ENCODE assay signal across 12 mouse cellular contexts in the genomic region with DNA sequence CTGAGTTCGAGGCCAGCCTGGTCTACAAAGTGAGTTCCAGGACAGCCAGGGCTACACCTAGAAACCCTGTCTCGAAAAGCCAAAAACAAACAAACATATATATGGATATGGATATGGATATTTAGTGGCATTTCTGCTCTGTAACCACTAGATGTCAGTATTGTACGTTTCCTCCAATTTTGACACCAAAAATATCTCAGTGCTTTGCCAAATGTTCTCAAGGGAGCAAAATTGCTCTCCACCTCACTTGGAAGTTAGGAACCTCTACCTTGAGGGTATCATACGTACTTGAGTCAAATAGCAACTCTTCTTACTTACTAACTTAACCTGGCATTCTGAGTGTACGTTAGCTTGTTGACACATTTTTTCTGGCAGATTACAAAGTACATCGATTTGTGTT. TPM values are rescaled to one million over a fixed set of nuclear protein-coding genes. Genes with fewer than 3 reads are reported as not detected.
A peak's percentile ranks its signal among the peaks of the same experiment; 100 is the strongest.
DNase-seq lines count a peak whose midpoint lies in the region; ATAC-seq and TF ChIP-seq lines count a peak whose summit lies in the region.
"Had no signal": no experiment of that assay in that cellular context is flagged by ENCODE, and none has a peak within 500 bp of the region (broad histone marks: within the 10 kb centered on the region; RNA-seq: fewer than 3 reads in every experiment).

No protein-coding gene starts in this region.

- no peak for TF ChIP-seq EP300 in CH12.LX (IDR thresholded peaks at IDR 0.05; ENCODE audit: low read length)

- no peak overlapping the region for H3K4me2 ChIP-seq in CH12.LX (ENCODE audit: insufficient read depth, low read depth, poor library complexity, severe bottlenecking)
- no peak overlapping the region for H3K4me2 ChIP-seq in embryonic facial prominence, embryonic 14.5 days (ENCODE audit: low read depth, low read length)

- no peak for TF ChIP-seq POLR2A in kidney, adult 2 months (IDR thresholded peaks at IDR 0.05; ENCODE audit: low read depth, low read length)
- TF ChIP-seq POLR2A in CH12.LX (IDR thresholded peaks at IDR 0.05; ENCODE audit: low read depth, low read length): no peak

- no peak for ATAC-seq in embryonic facial prominence, embryonic 14.5 days (ENCODE audit: low read depth)

- dilution Hi-C loops in CH12.LX (cut with MboI; ENCODE audit: extremely low pct_ligation_motif_present, extremely low pct_unique_long_range_greater_than_20kb, low sequenced_read_pairs): no loop called here

- H3K27me3 ChIP-seq in kidney, adult 2 months (replicated peaks; ENCODE audit: control insufficient read depth, insufficient read depth, low read length): no peaks in the 10 kb centered on the region
- no peaks in the 10 kb centered on the region for H3K27me3 ChIP-seq in CH12.LX (replicated peaks)
- no peaks in the 10 kb centered on the region for H3K27me3 ChIP-seq in embryonic facial prominence, embryonic 14.5 days (replicated peaks; ENCODE audit: control insufficient read depth, insufficient read depth, low read length)

- 0 out of 2 replicates have a peak, but pooled peaks have one; percentile 19 for TF ChIP-seq CTCF in kidney, adult 2 months (conservative IDR thresholded peaks at IDR 0.05; ENCODE audit: insufficient read depth, insufficient read length, low read depth, low read length)
- peak; percentile 46 to 64; a peak in 3 of 4 replicates for TF ChIP-seq CTCF in CH12.LX (conservative IDR thresholded peaks at IDR 0.05 in 1 of 2, IDR thresholded peaks at IDR 0.05 in 1 of 2; ENCODE audit: low read depth in 2 of 2, low read length in 2 of 2)

- TF ChIP-seq RAD21 in CH12.LX (IDR thresholded peaks at IDR 0.05; ENCODE audit: low read depth, low read length): peak; percentile 56

- H3K4me3 ChIP-seq in kidney, adult 2 months (ENCODE audit: insufficient read depth, low read depth, low read length): no peak overlapping the region
- H3K4me3 ChIP-seq in CH12.LX (replicated peaks in 1 of 3; ENCODE audit: low read depth in 2 of 3, low read length in 2 of 3, poor library complexity in 1 of 3): no peak overlapping the region
- no peak overlapping the region for H3K4me3 ChIP-seq in embryonic facial prominence, embryonic 14.5 days (ENCODE audit: low read depth, low read length)
- H3K4me3 ChIP-seq: hindbrain, embryonic 10.5 days had no signal

- no peaks in the 10 kb centered on the region for H3K9me3 ChIP-seq in CH12.LX (replicated peaks; ENCODE audit: low read length)
- no peaks in the 10 kb centered on the region for H3K9me3 ChIP-seq in embryonic facial prominence, embryonic 14.5 days (ENCODE audit: control insufficient read depth, low read length)
- H3K9me3 ChIP-seq: hindbrain, embryonic 10.5 days had no signal

- no peak overlapping the region for H3K27ac ChIP-seq in kidney, adult 2 months (ENCODE audit: insufficient read depth, low read depth, low read length)
- H3K27ac ChIP-seq in CH12.LX (ENCODE audit: insufficient read depth, low read depth): no peak overlapping the region
- H3K27ac ChIP-seq in embryonic facial prominence, embryonic 14.5 days (replicated peaks; ENCODE audit: low read depth, low read length): no peak overlapping the region
- H3K27ac ChIP-seq: hindbrain, embryonic 10.5 days had no signal

- no peaks in the 10 kb centered on the region for H3K79me2 ChIP-seq in CH12.LX (replicated peaks; ENCODE audit: control insufficient read depth, extremely low read depth, insufficient read depth, poor library complexity, severe bottlenecking)

- no peak overlapping the region for H3K9ac ChIP-seq in CH12.LX (ENCODE audit: insufficient read depth, low read depth)
- no peak overlapping the region for H3K9ac ChIP-seq in embryonic facial prominence, embryonic 14.5 days (ENCODE audit: low read depth, low read length)

- H3K36me3 ChIP-seq in kidney, adult 2 months (ENCODE audit: control insufficient read depth, insufficient read depth, low read length): no peaks in the 10 kb centered on the region
- no peaks in the 10 kb centered on the region for H3K36me3 ChIP-seq in CH12.LX (replicated peaks in 1 of 2; ENCODE audit: control insufficient read depth in 1 of 2, insufficient read depth in 1 of 2, low read length in 1 of 2)
- H3K36me3 ChIP-seq in embryonic facial prominence, embryonic 14.5 days (ENCODE audit: control insufficient read depth, insufficient read depth, low read length): no peaks in the 10 kb centered on the region
- H3K36me3 ChIP-seq: hindbrain, embryonic 10.5 days had no signal

- no peaks in the 10 kb centered on the region for H3K4me1 ChIP-seq in kidney, adult 2 months (ENCODE audit: control insufficient read depth, insufficient read depth, low read length)
- H3K4me1 ChIP-seq in CH12.LX (ENCODE audit: control insufficient read depth in 1 of 2, insufficient read depth in 2 of 2): no peaks in the 10 kb centered on the region
- no peaks in the 10 kb centered on the region for H3K4me1 ChIP-seq in embryonic facial prominence, embryonic 14.5 days (ENCODE audit: control insufficient read depth, insufficient read depth, low read length)
- H3K4me1 ChIP-seq: hindbrain, embryonic 10.5 days had no signal

- in situ Hi-C loops in CH12.LX (cut with MboI; ENCODE audit: low pct_ligation_motif_present, low pct_unique_long_range_greater_than_20kb, low sequenced_read_pairs): no loop called here

- 29% methylated on average over 6 of the region's 6 CpGs for WGBS in kidney, adult 2 months
- WGBS in embryonic facial prominence, embryonic 14.5 days: 55% methylated on average over 6 of the region's 6 CpGs

- no peak for DNase-seq in kidney, adult 2 months
- no peak for DNase-seq in kidney, postnatal 10 days
- DNase-seq in CH12.LX (ENCODE audit: extremely low read depth) (peak; percentile 17), MN1 (ENCODE audit: low spot score) (peak; percentile 9)
- DNase-seq in embryonic facial prominence, embryonic 14.5 days (ENCODE audit: low spot score): peak; percentile 16
- DNase-seq in frontal cortex, postnatal 36 days (ENCODE audit: low spot score in 2 of 2): no peak
- no peak for DNase-seq in thymus, postnatal 14 days
- DNase-seq in layer of hippocampus, postnatal 10 days (ENCODE audit: low spot score in 2 of 2): no peak
- DNase-seq: lung, adult 18-20 months had no signal

TF ChIP-seq in CH12.LX, 34 proteins besides CTCF, POLR2A, EP300 and RAD21:
- TF ChIP-seq MEF2A (IDR thresholded peaks at IDR 0.05; ENCODE audit: borderline replicate concordance, low read depth, low read length): 0 out of 2 replicates have a peak, but pooled peaks have one; percentile 19
- peak; percentile 39 for TF ChIP-seq SMC3 (IDR thresholded peaks at IDR 0.05; ENCODE audit: low read depth, low read length)
- TF ChIP-seq SIN3A (IDR thresholded peaks at IDR 0.05; ENCODE audit: low read length): no peak

RNA-seq across cellular contexts. Expression of gene Gm14569, which starts 15.2 kb away (rescaled TPM):
- polyA plus RNA-seq in kidney, adult 2 months (2012; rRNA removed): not detected in 2 replicates
- not detected in 2 replicates for total RNA-seq in CH12.LX (2012; rRNA removed)
- not detected in 2 replicates for total RNA-seq in CH12.LX (2014; rRNA removed)
- polyA plus RNA-seq in CH12.LX (2012; ENCODE audit: insufficient read length, low read depth): not detected in 2 replicates
- not detected in 2 replicates for polyA plus RNA-seq in embryonic facial prominence, embryonic 14.5 days (2014; fragmentation: Nextera tagmentation; extraction: Ambion mirVana)
- total RNA-seq in layer of hippocampus, postnatal 10 days (2021): 1 to 10 TPM; 1.3 to 2.8 TPM
- total RNA-seq: gastrocnemius, adult 8-10 months had no signal
- polyA plus RNA-seq: hindbrain, embryonic 10.5 days; neural tube, embryonic 11.5 days had no signal

Comparison
In these comparisons a context has a peak if more than half of its experiments do, and no peak if none do; other contexts are left out.
1. DNase-seq: peak in CH12.LX (single experiment), MN1 (single experiment) and embryonic facial prominence, embryonic 14.5 days (single experiment); none in kidney, adult 2 months (single experiment), kidney, postnatal 10 days (single experiment), frontal cortex, postnatal 36 days (0 of 2), thymus, postnatal 14 days (single experiment) and layer of hippocampus, postnatal 10 days (0 of 2).